Mouse (Mus musculus): ENCODE results near the gene Lclat1.

The Lclat1 gene

DNA sequence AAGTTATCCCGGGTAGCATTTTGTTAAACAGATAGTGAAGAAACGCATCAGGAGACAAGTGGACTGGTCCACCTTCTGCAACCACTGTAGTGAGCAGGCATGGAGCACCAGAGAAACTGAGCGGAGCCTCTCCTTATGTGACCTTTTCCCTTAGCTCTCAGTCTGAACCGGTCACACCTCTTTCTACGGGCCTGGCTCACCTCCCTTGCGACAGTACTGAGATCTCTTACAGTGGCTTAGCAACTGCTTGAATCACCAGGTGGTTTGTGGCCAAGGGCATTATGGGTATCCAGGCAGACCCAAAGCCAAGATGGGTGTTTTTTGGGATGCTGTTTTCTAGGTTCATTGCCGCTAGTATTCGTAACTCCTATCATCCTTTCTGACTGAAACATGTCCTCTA, 16.4 kb upstream of the Lclat1 start:
- no peak for DNase-seq (ENCODE audit: low spot score in 2 of 2)

DNA sequence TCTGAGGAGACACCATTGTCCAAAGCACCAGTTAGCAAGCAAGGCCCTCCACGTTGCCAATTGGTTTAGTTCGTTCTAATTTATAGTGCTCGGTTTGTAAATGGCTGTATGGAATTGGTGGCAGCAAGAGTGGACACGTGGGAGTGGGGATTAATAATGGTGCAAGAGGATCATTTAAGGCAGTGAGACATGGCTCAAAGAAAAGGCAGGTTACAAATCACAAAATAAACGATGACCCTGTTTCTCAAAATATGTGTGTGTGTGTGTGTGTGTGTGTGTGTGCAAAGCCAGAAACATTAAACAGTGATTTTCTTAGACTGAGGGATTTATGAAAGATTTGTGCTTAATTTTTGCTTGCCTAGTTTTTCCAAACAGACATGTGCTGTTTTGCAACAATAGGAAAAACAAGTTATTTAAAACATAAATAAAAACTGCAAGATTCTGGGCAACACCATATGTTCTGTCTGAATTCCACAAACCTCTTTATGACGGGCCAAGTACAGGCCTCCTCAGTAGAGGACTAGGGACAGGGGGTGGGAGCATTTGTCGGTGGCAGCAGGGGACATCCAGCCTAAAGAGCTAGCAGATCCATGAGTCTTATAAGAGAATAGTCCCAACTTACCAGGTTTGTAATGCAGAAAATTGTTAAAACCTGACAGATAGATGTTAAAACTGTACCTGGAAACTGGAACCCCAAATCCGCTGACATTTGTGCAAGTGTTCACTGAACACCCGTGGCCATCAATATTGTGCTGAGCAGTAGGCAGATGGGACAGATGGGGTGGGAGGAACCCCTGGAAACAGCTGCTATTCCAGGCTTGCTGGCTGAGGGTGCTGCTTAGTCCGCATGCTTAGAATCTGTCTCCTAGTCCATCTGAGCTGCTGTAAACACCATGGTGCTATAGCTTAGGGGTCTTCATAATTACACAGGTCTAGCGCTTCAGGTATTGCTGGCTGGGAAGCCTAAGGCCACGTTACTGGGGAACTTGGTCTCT, 15.4 kb upstream of the Lclat1 start:
- no peak for DNase-seq (ENCODE audit: low spot score in 2 of 2)

DNA sequence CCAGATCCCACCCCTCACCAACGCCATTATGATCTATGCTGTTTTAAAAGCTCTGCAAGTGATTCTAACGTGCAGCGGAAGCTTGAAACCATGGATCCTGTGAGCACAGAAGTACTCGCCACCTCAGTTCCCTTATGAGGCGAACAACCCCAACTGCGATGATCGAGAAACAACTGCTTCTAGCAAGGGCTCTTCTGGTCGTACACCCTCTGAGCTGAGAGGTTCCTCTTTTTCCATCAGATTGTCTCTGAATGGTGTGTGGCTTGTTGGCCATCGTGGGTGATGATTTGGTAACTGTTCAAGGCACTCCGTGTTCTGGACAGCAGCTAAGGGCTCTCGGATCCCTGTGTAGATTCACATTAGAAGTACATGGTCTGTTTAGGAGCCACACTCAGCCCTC, 12.7 kb upstream of the Lclat1 start:
- DNase-seq (ENCODE audit: low spot score in 2 of 2): no peak

DNA sequence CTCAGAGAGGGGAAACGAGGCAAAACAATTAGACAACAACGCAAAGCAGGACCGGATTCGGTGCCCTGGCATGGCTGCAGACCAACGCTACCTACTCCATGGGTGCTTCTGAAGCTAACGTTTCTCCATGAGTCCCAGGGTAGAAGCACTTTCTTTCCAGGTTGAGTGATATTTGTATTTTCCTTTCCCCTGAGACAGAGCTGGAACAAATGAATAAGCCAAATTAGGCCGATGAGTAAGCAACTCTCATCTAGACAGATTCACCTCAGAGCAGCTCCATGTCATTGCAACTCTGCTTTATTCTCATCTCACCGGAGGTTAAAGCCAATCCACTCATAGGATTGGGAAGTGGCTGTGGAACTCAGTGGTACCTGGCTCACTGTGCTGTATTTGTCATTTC, 12.2 kb upstream of the Lclat1 start:
- no peak for DNase-seq (ENCODE audit: low spot score in 2 of 2)

DNA sequence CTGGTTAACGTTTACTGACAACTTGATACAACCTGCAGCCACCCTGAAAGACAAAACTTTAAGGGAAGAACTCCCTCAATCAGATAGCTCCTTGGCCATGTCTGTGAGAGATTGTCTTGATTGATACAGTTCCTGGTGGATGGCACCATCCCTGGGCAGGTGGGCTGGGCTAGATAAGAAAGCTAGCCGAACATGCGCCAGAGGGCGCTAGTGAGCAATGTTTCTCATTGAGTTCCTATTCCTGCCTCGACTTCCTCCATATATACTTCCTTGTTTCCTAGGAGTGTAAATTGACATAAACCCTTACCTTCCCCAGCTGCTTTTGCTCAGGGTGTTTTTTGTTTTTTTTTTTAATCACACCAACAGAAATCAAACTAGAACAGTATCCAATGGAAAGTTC, 11.3 kb upstream of the Lclat1 start:
- DNase-seq (ENCODE audit: low spot score in 2 of 2): peak; percentile 22 to 23

DNA sequence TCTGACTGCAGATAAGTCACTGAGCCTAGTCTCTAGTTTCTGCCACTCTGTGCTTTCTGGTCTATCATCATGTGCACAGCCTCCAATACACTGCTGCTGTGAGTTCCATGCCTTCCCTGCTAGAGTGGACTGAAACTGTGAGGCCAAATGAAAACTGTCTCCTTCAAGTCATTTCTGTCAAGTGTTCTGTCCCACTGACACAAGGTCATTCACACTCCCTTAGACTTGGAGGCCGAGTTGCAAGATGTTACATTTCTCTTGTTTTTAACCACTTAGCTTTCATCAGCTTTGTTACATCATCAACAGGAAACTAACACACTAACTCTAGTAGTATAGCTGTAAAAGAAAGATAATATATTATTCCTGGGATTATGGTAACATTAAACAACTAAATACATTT, 9.1 kb upstream of the Lclat1 start:
- no peak for DNase-seq (ENCODE audit: low spot score in 2 of 2)

DNA sequence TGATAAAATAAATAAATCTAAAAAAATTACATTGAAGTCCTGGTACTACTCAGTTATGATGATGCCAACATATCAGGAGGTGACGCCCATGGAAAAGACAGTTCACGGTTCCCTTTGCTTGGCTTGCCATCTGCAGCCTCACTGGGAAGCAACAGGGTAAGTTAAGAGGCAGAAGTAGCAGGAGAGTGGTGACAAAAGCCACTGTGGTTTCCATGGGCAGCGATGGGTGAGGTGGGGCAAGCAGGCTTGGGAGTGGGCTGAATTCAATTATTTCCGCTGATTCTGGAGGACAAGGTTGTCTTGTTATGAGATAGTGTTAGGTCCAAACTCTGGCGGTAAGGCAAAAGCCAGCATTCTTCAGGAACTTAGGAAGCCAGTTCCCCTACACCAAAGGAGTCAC, 7.4 kb upstream of the Lclat1 start:
- no peak for DNase-seq (ENCODE audit: low spot score in 2 of 2)

DNA sequence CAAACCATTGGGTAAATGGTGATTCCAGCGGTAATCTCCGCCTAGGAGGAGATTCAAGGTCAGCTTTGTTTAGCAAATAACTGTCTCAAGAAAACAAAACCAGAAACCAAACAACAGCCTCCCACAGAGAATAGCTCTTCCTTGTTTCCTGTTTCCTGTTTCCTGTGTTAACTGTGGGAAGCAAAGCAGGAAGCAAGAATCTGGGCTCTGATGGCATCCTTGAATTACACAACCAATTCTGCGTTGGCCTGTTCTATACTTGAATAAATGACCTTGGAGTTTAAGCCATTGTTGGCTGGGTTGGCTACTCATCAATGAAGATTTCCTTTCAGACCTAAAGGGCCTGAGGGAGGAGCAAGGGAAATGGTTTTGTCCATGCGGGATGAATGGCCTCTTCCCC, 5.2 kb upstream of the Lclat1 start:
- no peak for DNase-seq (ENCODE audit: low spot score in 2 of 2)

DNA sequence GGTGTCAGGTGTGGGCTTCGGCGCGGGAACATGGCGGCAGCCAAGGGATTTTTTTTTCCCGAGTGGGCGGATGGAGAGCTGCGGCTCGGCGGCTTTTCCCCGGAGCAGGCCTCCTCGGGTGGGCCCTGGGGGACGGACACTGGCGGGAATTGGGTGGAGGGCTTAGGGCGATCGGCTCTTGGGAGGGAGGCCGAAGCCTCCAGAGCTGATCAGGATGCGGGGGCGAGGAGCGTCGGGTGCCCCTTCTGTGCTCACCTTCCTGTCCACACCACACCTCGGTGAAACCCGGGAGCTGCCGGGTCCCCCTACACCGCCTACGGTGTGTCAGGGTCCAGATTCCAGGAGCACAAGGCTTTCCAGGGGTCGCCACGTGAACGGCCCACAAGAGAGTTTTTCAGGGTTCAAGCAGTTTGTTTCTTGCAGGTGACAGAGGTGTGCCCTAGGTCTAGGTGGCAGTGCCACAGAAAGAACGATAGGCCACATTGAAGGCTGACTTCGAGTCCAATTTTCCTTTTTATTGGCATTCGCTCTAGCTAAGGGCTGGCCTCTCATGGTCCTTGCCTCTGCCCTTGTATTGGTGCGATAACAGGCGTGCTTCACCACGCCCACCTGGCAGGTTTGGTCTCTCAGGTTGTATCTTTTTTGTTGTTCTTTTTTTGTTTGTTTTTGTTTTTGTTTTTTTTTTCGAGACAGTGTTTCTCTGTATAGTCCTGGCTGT, 544 bp downstream of the Lclat1 start:
- no peak for DNase-seq (ENCODE audit: low spot score in 2 of 2)

DNA sequence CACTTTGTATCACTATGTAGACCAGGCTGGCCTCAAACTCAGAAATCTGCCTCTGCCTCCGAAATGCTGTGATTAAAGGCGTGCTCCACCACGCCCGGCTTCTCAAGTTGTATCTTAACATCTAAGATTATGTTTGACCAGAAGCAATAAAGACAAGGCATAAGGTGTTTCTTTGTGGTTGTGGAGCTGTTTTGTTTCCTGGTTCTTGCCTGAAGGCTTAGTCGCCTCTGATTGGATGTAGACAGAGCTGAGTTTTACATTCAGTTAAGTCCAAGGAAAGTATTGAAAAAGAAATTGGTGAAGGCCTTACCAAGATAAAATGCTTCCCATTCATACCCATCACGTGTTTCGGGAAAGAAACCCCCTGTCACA, 1.1 kb downstream of the Lclat1 start:
- no peak for DNase-seq (ENCODE audit: low spot score in 2 of 2)

DNA sequence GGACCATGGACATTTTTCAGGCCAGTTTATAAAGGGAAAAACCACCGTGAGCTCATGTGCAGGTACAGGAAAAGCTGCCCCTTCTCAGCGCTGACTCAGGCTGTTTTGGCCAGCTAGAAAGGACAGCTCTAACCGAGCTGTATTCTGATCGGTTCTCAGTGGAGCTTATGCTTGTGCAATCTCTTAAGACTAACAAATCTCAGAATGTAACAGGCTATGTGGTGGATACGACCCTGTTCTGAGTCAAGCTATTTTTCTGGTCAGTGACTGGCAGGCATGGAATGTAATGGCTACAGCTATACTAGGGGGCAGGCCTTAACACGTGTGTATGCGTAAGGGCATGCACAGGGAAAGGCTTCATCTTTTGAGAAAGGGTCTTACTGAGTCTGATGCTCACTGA, 4.3 kb downstream of the Lclat1 start:
- DNase-seq (ENCODE audit: low spot score in 2 of 2): no peak

DNA sequence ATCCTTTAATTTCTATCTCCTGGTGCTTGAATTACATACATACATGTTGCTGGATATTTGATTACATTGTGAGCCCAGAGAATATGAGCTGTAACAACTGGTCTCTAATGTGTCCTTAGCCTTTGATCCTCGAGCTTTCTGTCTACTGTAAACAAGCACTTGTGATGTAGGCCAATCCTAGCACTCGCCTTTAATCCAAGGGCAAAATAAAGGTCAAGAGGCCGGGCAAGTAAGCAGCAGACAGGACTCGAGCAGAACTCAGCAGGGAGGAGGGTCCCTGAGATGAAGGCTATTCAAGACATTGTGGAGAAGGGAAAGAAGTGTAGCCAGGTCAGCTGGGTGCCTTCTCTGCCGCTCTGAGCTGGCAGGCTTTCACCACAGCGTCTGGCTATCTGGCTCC, 4.8 kb downstream of the Lclat1 start:
- no peak for DNase-seq (ENCODE audit: low spot score in 2 of 2)

DNA sequence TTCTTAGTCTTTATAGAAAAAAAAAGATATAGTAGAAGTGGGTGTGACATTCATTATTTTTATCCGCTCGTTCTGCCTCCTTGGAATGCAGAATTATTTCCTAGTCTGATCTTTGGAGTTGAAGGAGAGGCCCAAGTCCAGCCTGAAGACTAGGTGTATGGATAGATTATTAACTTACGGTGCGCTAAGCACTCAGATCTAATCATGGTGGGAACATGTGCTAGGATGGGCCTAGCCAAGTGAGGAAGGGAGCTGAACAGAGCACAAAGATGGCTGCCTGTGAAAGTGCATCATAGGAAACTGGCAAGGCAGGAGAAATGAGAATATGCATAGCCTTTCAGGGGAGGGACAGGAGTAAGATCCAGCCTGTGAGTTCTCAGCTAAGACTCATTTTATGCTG, 5.4 kb downstream of the Lclat1 start:
- no peak for DNase-seq (ENCODE audit: low spot score in 2 of 2)

DNA sequence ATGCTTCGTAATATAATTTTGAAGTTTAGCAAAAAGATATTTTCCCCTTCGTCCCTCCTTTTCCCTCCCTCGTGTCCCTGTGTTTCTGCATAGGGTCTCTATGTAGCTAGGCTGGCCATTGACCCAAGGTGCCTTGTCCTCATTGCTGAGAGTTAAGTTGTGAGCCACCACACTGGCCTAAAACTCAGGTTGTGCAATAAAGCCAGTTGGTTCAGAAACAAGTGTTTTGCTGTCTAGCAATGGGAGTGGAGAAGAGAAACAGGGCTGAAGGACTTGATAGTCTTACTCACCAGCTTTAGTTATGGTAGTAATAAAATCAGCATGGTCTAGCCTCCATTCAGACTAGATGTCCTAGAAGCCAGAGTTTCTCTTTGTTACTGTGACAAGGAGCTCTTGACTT, 10.3 kb downstream of the Lclat1 start:
- no peak for DNase-seq (ENCODE audit: low spot score in 2 of 2)

DNA sequence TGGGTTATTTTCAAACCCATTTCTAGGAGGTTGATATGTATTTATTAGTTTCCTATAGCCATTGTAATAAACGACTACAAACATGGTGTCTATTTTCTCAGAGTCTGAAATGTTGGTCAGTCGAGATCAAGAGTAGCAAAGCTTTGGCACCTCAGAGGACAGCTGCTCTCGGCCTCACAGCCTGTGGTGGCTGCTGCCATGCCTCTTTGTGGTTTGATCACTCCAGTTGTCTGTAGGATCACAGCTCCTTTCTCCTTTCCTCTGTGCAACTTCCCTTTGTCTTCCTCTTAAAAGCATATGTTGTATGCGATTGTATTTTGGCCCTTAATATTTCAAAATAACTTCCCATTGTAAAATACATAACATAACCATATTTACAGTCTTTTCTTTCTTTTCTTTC, 10.9 kb downstream of the Lclat1 start:
- DNase-seq (ENCODE audit: low spot score in 2 of 2): no peak

DNA sequence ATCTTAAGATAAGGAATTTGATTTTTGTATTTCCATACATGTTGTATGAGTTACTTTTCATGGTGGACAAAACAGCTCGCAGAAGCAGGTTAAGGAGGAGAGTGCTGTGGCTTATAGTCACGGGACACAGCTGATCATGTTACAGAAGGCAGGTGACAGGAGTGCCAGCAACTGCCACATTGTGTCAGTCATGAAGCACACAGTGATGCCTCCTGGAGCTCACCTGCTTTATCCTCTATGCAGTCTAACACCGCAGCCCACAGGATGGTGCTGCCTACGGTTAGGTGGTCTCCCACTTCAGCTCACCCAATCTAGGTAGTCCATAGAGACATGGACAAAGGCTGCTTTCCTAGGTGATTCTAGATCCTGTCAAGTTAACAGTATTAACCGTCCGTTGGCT, 11.4 kb downstream of the Lclat1 start:
- no peak for DNase-seq (ENCODE audit: low spot score in 2 of 2)

DNA sequence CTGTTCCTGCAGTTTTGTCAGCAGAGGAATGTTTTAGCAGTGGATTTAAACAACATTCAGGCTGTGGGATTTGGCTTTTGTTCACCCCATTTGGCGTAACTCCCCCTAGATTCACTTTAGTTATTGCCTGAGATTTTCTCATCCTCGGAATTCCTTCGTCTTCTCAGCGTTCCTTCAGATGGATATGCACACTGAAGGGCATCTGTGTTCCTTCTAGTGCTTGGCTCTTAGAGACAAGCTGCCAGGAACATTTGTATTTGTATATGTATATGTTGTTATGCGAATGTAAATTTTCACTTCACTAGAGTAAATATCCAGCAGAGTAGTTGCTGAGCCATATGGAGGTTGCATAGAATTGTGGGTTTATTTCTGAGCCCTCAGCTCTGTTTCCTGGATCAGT, 12.8 kb downstream of the Lclat1 start:
- DNase-seq (ENCODE audit: low spot score in 2 of 2): no peak

DNA sequence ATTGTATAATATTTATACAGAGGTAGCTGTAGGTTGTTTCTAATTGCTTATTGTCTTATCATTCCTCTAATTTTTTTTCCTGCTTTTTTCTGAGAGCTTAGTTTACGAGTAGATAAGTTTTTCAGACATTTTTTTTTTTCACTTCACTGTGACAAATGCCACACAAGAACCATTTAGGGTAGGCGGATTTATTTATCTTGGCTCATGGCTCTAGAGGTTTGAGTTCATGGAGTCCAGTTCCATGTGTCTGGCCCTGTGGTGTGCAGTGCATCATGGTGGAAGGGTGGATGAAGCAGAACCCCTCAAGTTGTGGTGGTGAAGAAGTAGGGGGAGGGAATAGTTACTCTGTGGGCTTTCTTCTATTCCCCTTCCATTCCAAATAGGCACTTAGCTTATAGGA, 13.9 kb downstream of the Lclat1 start:
- DNase-seq (ENCODE audit: low spot score in 2 of 2): no peak

DNA sequence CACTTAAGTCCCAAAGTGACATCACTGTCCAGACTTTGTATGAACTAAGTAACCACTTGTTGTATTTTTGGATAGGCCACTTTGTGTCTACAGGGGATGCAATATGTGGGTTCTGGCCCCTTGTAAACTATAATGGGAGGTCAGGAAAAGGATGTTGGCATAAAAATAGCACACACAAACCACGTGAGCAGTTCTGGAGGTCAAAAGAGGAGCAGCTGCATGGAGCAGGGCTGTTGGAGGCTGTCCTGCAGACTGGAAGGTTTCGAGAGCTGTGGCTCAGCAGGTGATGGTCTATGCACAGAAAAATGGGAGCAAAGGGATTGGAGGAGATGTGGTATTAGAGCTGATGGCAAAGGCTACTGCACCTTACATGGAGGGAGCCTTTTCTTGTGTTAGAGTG, 18.6 kb downstream of the Lclat1 start:
- no peak for DNase-seq (ENCODE audit: low spot score in 2 of 2)

DNA sequence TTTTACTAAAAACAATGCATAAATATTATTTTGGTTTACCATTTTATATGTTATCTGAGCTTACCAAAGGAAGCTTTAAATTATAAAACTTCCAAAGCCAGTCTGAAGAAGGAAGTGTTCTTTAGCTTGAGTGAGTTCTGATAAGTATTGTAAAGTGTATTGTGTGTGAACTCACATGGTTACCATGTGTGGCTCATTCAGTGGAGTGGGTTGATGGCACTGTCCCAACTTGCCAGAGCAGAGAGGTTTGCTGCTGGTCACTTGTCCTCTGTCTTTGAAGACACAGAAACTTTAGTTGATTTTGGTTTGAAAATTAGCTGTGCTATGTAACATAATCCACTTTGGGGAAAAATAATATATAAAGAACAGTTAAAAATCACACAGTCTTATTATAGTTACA, 19.1 kb downstream of the Lclat1 start:
- no peak for DNase-seq (ENCODE audit: low spot score in 2 of 2)

DNA sequence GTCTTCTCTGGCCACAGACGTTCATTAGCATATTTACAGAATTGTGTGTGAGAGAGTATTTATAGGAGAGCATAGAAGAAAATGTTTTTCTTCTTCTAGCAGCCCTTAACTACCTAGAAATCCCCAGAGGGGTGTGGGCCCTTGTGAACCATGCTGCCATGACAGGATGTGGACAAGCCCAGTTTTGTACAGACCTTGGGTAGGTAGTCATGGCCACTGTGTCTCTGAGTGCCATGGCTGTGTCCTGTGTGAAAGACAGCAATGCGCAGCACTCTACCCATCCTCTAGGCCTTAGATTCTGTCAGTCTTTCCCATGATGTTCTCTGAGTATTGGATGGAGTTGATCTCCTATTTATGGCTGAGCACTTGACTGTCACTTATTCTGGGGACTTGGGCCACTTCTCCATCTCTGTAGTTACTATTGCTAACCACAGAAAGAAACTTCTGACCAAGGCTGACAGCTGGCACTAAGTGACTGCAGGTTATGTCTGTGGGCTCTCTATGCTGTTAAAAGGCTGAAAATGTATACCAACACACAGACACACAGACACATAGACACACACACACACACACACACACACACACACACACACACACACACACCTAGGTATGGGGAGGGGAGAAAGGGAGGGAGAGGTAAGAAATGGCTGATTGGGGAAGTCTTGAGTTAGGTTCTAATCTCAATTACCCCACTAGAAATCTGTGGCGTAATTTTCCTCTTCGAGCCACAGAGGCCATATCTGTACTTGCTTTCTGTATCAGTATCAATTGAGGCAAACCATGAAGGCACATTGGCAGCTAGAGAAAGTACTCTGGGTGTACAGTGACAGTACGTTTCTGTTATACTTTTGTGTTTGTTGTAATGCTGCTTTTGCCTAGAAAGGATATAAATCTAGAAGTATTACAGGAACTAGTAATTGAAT, 29.0 kb downstream of the Lclat1 start:
- DNase-seq (ENCODE audit: low spot score in 2 of 2): no peak

DNA sequence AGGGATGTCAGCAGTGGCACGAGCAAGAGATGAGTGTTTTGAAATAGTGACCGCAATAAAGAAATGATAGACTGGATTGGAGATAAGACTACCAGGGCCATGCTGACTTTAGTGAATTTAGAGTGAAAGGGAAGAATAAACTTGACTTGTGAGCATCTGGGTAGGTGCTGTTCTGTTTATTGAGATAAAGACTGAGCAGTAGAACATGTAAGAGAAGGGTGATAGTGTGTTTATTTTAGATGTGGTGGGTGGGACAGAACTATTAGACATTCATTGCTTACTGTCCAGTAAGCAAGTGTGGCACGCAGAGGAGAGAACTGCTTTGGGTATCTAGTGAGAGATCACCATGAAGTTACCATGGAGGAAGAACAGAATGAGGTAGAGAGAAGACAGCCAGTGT, 30.4 kb downstream of the Lclat1 start:
- no peak for DNase-seq (ENCODE audit: low spot score in 2 of 2)
